Mouse (Mus musculus) brain, adult 2 months (tissue): ENCODE results near the gene Eif2ak4.

Experiments
- DNase-seq: peaks from one replicate; pipeline ENCODE4 v3.0.0; 2011; ENCODE audit warnings: low read depth, low spot score

The Eif2ak4 gene

GRCm38 (mm10) chr2:118388341-118389335, at the start of gene Eif2ak4:
Eif2ak4 (plus strand) TSS chr2:118388618.
- DNase-seq: peak; percentile 100

DNA sequence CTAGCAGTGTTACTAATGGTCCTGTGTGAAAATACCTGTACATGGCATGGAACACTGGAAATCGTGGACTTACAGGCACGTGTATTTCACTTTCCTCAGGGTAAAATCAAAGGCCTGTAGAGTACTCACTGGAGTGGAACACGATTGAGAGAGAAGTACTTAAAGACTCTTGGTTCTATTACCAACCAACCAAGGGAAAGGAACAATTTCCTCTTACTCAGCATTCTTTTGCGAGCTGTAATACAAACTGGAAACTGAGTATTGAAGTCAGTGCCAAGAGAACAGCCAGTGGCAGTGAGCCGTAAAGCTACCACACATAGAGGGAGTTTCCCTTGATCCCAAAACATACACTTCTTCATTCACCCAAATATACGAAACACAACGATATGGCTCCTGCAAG, 47.1 kb upstream of the Eif2ak4 start:
- DNase-seq: no peak

- DNase-seq: no peak
These were observed 44.5 kb upstream of the Eif2ak4 start for GRCm38 (mm10) chr2:118343897-118344296.

DNA sequence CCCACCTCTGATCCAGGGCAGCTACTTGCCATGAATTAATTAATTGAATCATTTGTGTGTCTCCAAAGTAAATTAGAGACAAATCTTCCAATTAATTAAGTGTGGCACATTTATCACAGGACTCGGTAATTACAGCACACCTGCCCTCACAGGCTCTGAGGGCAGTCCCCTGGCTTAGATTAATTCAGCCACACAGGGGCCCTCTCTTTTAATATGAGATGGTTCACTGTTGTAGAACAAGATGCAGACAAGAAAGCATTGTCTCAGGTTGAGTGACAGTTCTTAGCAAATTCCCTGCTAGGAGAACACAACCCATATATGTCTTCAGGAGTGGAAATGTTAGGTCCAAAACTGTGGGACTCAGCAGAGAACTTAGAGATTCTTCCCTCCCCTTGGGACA, 42.9 kb upstream of the Eif2ak4 start:
- no peak for DNase-seq

GRCm38 (mm10) chr2:118353498-118353897, 34.9 kb upstream of the Eif2ak4 start:
- DNase-seq: no peak

- DNase-seq: no peak
These were observed 34.5 kb upstream of the Eif2ak4 start for GRCm38 (mm10) chr2:118353916-118354403.

DNA sequence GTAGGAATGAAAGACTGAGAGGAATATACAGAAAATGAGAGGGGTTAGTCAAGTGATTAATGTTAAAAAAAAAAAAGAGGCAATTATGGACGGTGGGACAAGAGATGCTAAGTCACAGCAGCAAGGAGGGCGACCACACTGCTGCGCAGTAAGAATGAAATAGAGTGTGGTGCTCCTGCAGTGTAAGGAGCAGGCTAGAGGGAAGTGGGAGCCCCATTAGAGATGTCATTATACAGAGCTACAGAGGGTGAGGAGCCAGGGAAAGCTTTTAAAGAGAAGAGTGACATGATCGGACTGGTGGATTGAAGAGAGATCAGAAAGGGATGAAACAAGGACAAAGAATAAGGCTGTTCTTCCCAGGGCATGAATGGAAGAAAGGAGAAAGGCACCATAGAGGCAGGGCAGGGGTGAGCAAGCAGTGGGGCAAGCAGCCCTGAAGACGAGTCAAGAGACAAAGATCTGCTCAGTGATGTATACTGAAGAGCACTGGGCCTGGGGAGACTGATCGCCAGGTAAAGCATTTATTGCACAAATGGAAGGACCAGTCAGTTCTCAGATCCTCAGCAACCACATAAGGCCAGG, 33.2 kb upstream of the Eif2ak4 start:
- no peak for DNase-seq

GRCm38 (mm10) chr2:118371841-118372240, 16.6 kb upstream of the Eif2ak4 start:
- no peak for DNase-seq

- peak; percentile 62 for DNase-seq
These were observed 15.9 kb upstream of the Eif2ak4 start for GRCm38 (mm10) chr2:118372561-118372900.

GRCm38 (mm10) chr2:118372901-118373571, 15.4 kb upstream of the Eif2ak4 start, which contains the start of gene Gpr176:
Gpr176 (minus strand) TSS chr2:118373419.
- DNase-seq: peak; percentile 72

DNA sequence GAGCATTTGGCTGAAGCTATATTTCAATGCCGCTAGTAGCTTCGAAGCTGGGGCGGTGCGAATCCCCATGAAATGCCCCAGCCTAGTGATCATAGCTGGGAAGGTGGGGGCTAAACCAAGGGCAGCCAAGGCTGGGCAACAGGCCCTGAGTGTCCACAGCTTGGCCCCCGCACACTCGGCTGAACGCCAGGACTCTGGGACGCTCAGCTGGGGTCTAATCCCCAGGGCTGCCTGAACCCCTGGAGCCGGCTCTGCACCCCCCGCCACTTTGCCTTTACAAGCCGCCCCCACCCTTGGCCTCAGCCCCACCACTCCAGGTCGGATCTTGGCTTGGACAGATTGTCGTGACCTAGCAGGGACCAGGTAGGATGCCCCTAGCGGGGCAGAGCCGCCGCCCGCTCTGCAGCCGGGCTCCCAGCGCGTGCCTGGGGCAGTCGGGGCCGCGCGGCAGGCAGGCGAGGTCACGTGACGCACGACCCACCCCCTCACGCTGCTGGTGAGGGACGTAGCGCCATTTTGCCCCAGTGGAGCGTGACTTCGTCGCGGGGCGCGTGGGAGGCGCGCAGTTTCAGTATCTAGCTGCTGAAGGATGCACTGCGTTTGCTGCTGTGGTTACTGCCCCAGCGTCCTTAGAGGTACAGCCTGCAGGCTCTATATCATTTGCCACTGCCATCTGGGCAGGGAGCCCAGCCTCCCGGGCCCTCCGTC, 14.7 kb upstream of the Eif2ak4 start:
- DNase-seq: peak; percentile 95

GRCm38 (mm10) chr2:118375522-118375921, 12.9 kb upstream of the Eif2ak4 start:
- DNase-seq: peak; percentile 37

DNA sequence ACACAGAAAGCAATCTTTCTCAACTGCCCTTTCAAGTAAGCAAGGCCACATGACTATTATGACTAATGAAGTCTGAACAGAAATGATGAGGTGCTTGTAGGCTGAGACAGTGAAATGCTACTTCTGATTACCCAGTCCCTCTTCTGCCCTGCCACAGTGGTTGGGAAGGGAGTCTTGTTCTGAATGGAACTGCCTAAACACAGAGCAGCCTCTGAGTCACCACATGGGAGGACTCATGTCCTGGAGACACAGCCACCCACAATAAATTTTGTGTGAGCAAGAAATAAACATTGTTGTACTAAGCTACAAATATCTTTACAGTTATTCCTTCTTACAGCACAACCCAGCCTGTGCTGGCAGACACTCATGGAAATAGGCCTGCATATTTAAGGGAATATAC, 12.5 kb upstream of the Eif2ak4 start:
- peak; percentile 82 for DNase-seq

DNA sequence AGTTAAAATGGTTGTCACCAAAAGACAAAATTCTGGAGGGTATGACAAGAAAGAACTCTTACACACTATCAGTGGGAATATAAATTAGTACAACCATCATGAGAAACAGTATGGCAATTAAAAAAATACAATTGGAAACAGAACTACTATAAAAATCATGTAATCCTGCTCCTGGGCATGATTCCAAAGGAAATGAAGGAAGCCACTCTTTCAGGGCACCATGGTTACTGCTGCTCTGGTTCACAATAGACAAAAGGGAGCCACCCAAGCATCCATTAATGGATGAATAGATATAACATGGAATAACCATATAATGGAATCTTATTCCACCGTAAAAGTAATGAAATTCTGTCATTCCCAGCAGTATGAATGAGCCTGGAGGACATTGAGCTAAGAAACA, 8.7 kb upstream of the Eif2ak4 start:
- DNase-seq: no peak

GRCm38 (mm10) chr2:118383387-118383786, 5.0 kb upstream of the Eif2ak4 start:
- no peak for DNase-seq

GRCm38 (mm10) chr2:118389569-118389968, 1.2 kb downstream of the Eif2ak4 start:
- DNase-seq: no peak

DNA sequence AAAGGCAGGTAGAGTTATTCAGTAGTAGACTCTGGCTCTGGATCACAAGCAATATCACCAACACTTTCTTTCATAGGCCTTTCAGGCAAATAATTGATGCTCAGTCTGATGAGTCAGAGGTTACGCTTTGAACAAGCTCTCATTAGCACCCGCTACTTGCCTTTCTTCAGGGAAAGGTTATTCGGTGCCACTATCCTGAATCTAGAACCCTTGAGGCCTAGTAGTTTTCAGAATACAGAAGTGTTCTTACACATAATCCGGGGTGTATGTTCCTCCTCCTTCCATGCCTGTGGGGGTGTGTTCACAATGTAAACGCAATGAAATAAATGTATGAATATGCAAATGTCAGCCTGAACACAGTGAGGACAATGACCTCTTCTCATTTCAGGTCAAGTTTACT, 1.7 kb downstream of the Eif2ak4 start:
- DNase-seq: peak; percentile 22

DNA sequence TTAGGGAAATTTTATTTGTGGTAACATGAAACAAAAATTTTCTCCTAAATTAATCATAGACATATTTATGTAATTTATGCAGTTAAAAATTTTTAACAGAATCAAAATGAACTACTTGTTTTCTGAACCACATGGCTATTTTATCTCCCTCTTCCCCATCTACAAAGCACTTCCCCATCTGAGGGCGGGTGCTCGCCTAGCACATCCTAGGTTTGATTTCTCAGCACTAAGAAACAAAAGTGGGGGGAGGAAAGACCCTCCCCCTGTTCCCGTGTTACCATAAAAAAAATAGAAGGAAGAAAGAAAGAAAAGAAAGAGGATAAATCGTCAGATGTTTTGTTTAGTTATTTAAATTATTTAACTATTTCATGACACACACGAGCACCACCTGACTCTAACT, 2.8 kb downstream of the Eif2ak4 start:
- DNase-seq: no peak

DNA sequence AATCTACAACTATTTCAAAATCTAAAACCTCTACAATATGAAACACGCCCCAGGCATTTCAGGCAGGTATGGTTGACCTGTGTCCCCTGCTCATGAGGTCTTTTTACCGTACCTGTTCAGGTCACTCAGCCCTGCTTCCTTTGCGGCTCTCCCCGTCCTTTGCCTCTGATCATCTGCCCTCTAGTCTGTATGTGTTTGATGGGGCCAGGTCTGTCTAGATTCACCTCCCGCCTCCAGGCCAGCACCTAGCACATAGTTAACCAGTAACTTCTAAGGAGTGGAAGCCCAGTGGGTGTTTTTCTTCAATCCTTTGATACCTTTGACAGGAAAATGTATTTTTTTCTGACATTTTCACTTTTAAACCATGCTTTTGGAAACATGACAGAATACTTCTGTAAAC, 11.3 kb downstream of the Eif2ak4 start:
- no peak for DNase-seq

- peak; percentile 7 for DNase-seq
These were observed 13.7 kb downstream of the Eif2ak4 start for GRCm38 (mm10) chr2:118401834-118402727.

DNA sequence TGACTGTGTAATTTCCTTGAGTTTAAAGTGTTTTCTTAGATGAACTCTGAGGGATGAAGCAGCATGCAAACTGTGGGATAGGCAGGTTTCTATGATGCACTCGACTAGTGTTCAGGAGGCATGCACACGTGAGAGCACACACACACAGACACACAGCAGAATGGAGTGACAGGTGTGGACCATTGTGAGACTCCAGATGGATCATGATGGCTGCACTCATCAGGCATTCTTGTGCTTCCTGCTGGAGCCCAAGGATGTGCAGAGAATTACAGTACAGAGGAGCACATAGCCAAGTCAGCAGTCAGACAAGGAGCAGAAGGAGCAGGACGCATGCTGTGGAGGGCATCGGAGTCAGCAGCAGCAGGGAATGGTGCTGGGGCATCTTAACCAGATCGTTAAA, 15.9 kb downstream of the Eif2ak4 start:
- DNase-seq: peak; percentile 36
